Mouse (Mus musculus) adrenal gland, postnatal 14 days (tissue): ENCODE data around the gene Cbl. TPM values are rescaled to one million over a fixed set of nuclear protein-coding genes. Genes with fewer than 3 reads are reported as not detected.

Source experiments
- DNase-seq: peaks from one replicate; pipeline ENCODE4 v3.0.0; 2021; ENCODE audit warnings: mixed read lengths
- total RNA-seq: library from RNA; stranded (reverse); gene quantifications from 2 replicates; pipeline ENCODE4 v1.2.3, GENCODE M21; 2021

Cbl gene
- total RNA-seq, 1 experiment from 2014 or later = 33.1 TPM

DNA sequence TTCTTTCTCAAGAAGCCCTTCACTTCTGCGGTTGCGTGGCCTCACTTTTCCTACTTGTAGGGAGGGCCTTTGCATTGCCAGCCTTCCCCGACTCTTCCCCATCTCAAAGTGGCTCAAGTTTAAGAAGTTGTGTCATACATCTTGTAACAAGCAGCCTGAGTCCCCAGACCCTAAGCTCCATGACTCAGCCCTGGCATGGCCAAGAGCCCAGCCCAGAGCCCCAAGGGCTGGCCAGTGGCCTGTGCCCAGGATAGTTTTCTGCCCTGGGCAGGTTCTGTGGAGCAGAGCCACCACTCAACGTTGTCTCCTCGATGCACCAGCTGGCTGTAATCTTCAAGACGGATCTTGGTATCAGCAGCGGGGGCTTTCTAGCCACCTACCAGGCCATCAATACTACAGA is 129.0 kb downstream of the Cbl start:
- peak; percentile 72 for DNase-seq

- DNase-seq = no peak
Observed at GRCm38 (mm10) chr9:44101490-44101889, 132.4 kb downstream of the Cbl start, which contains the start of gene Mfrp. TSS of gene Mfrp (plus strand) at chr9:44101729.

GRCm38 (mm10) chr9:44096536-44096935 is 137.3 kb downstream of the Cbl start:
- peak; percentile 59 for DNase-seq

DNA sequence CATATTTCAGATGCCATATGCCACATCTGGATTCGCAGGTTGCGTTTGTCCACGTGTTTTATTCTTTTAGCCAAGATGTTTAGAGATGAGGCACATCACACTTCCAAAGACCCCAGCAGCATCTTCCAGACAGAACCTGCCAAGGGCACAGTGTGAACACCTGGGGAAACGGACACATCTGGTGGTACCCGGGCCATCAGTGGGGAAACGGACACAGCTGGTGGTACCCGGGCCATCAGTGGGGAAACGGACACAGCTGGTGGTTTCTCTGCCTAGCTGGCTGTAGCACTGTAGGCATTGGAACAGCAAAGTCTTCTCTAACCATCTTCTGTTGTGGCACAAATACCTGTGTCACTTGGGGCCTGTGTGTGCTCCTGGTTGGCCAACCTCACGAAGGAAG is 138.1 kb downstream of the Cbl start:
- no peak for DNase-seq

GRCm38 (mm10) chr9:44094737-44095136 is 139.1 kb downstream of the Cbl start:
- DNase-seq = no peak

- peak; percentile 89 for DNase-seq
Observed at GRCm38 (mm10) chr9:44093612-44094503, 140.0 kb downstream of the Cbl start.

Other genes with a start within 250 kb of the Cbl start
- gene Thy1, start 190.7 kb downstream of the Cbl start, total RNA-seq = 35.7 and 56.8 TPM in 2 replicates
- 49.5 and 54.9 TPM in 2 replicates for gene Usp2, start 167.0 kb downstream of the Cbl start, total RNA-seq
- gene Mfrp, start 132.3 kb downstream of the Cbl start, total RNA-seq = not detected in 2 replicates
- gene C1qtnf5, start 126.8 kb downstream of the Cbl start, total RNA-seq = 11.1 and 14.9 TPM in 2 replicates
- gene Gm49380, start 120.5 kb downstream of the Cbl start, total RNA-seq = 0.15 and 0.52 TPM in 2 replicates
- 27.5 and 31.8 TPM in 2 replicates for gene Rnf26, start 120.5 kb downstream of the Cbl start, total RNA-seq
- 65.3 and 76.6 TPM in 2 replicates for gene Mcam, start 99.6 kb downstream of the Cbl start, total RNA-seq
- gene Ccdc153, start 6.6 kb upstream of the Cbl start, total RNA-seq = 1.1 and 2.5 TPM in 2 replicates
- 0.30 TPM in 1 of 2 replicates, not detected in the other for gene Pdzd3, start 17.4 kb upstream of the Cbl start, total RNA-seq
- gene Nlrx1, start 34.5 kb upstream of the Cbl start, total RNA-seq = 17.6 and 20.7 TPM in 2 replicates
- gene Abcg4, start 54.6 kb upstream of the Cbl start, total RNA-seq = 19.0 and 28.8 TPM in 2 replicates
- gene Hinfp, start 71.6 kb upstream of the Cbl start, total RNA-seq = 20.3 and 22.1 TPM in 2 replicates
- 27.8 and 40.4 TPM in 2 replicates for gene C2cd2l, start 86.2 kb upstream of the Cbl start, total RNA-seq
- gene Dpagt1, start 92.0 kb upstream of the Cbl start, total RNA-seq = 27.1 and 29.5 TPM in 2 replicates
- 76.0 and 90.3 TPM in 2 replicates for gene H2afx, start 100.6 kb upstream of the Cbl start, total RNA-seq
- 77.5 and 92.0 TPM in 2 replicates for gene Hmbs, start 110.2 kb upstream of the Cbl start, total RNA-seq
- gene Vps11, start 127.6 kb upstream of the Cbl start, total RNA-seq = 41.6 and 44.1 TPM in 2 replicates
- gene Hyou1, start 145.4 kb upstream of the Cbl start, total RNA-seq = 122 and 133 TPM in 2 replicates
- gene Slc37a4, start 162.8 kb upstream of the Cbl start, total RNA-seq = 20.0 and 29.9 TPM in 2 replicates
- 1,105 and 1,276 TPM in 2 replicates for gene Rps25, start 173.1 kb upstream of the Cbl start, total RNA-seq
- 60.4 and 66.1 TPM in 2 replicates for gene Trappc4, start 173.6 kb upstream of the Cbl start, total RNA-seq
- gene Ccdc84, start 184.5 kb upstream of the Cbl start, total RNA-seq = 17.1 and 21.5 TPM in 2 replicates
- gene Foxr1, start 207.1 kb upstream of the Cbl start, total RNA-seq = not detected in 2 replicates
- gene Upk2, start 220.9 kb upstream of the Cbl start, total RNA-seq = not detected in 2 replicates
- gene Bcl9l, start 248.8 kb upstream of the Cbl start, total RNA-seq = 59.3 and 61.7 TPM in 2 replicates